Mouse (Mus musculus): ENCODE results near the gene Tbc1d8b.
A peak's percentile ranks its signal among the peaks of the same experiment; 100 is the strongest.
"Not testable (repeated sequence)": the region's sequence is repeated elsewhere in the genome, so short reads cannot be mapped to it uniquely, and the experiment has no call there.

Tbc1d8b gene

GRCm38 (mm10) chrX:139684775-139685695 lies at the start of gene Tbc1d8b:
Tbc1d8b (plus strand) TSS chrX:139684996.
- DNase-seq, result peak; percentile 93

- no peak for DNase-seq
Measured at GRCm38 (mm10) chrX:139639744-139640143, 45.1 kb upstream of the Tbc1d8b start.

GRCm38 (mm10) chrX:139640418-139640817 lies 44.4 kb upstream of the Tbc1d8b start:
- no peak for DNase-seq

- DNase-seq, result no peak
Measured at GRCm38 (mm10) chrX:139652226-139652625, 32.6 kb upstream of the Tbc1d8b start.

GRCm38 (mm10) chrX:139653292-139653691 lies 31.5 kb upstream of the Tbc1d8b start:
- DNase-seq, result no peak

GRCm38 (mm10) chrX:139654350-139655063 lies 30.3 kb upstream of the Tbc1d8b start:
- no peak for DNase-seq

- no peak for DNase-seq
Measured at GRCm38 (mm10) chrX:139662111-139662510, 22.7 kb upstream of the Tbc1d8b start.

GRCm38 (mm10) chrX:139665829-139666228 lies 19.0 kb upstream of the Tbc1d8b start:
- peak; percentile 40 for DNase-seq

GRCm38 (mm10) chrX:139684410-139684774 lies 404 bp upstream of the Tbc1d8b start:
- DNase-seq, result no peak

- DNase-seq, result no peak
Measured at GRCm38 (mm10) chrX:139714381-139714780, 29.6 kb downstream of the Tbc1d8b start, which contains the start of gene Gm15013. Gm15013 (minus strand) TSS chrX:139714481.

- no peak for DNase-seq
Measured at GRCm38 (mm10) chrX:139722350-139722749, 37.6 kb downstream of the Tbc1d8b start.

GRCm38 (mm10) chrX:139730541-139730940 lies 45.7 kb downstream of the Tbc1d8b start:
- DNase-seq, result no peak

GRCm38 (mm10) chrX:139737066-139737465 lies 52.3 kb downstream of the Tbc1d8b start:
- no peak for DNase-seq

- peak; percentile 59 for DNase-seq
Measured at GRCm38 (mm10) chrX:139751855-139752254, 67.1 kb downstream of the Tbc1d8b start.

- DNase-seq, result not testable (repeated sequence)
Measured at GRCm38 (mm10) chrX:139758634-139759033, 73.8 kb downstream of the Tbc1d8b start.

GRCm38 (mm10) chrX:139762546-139762945 lies 77.8 kb downstream of the Tbc1d8b start:
- DNase-seq, result peak; percentile 64

- no peak for DNase-seq
Measured at GRCm38 (mm10) chrX:139769975-139770637, 85.3 kb downstream of the Tbc1d8b start.

- peak; percentile 42 for DNase-seq
Measured at GRCm38 (mm10) chrX:139774309-139775083, 89.7 kb downstream of the Tbc1d8b start.

- peak; percentile 7 for DNase-seq
Measured at GRCm38 (mm10) chrX:139775084-139775612, 90.4 kb downstream of the Tbc1d8b start.

- DNase-seq, result no peak
Measured at GRCm38 (mm10) chrX:139777357-139777756, 92.6 kb downstream of the Tbc1d8b start.

- DNase-seq, result no peak
Measured at GRCm38 (mm10) chrX:139778886-139779285, 94.1 kb downstream of the Tbc1d8b start.

- DNase-seq, result peak; percentile 8
Measured at GRCm38 (mm10) chrX:139779401-139779800, 94.6 kb downstream of the Tbc1d8b start.
